Mouse (Mus musculus) MEL (cell line): Measurements from ENCODE around the gene Ddo. TPM values are rescaled to one million over a fixed set of nuclear protein-coding genes. Genes with fewer than 3 reads are reported as not detected.

Experiments used
- DNase-seq: peaks from one replicate; pipeline ENCODE4 v3.0.0; 2011; ENCODE audit warnings: low read depth, low spot score
- H3K27ac ChIP-seq: 2 replicates; pipeline ENCODE4 v1.5.1; 2012; ENCODE audit warnings: low read depth, mild to moderate bottlenecking, control low read depth, low read length, moderate library complexity; ENCODE audit not compliant: control insufficient read depth
- H3K27me3 ChIP-seq, 2 experiments: fragments of 150-350 bp in 1 of 2; sonication (generic) in 1 of 2; 2 replicates each; pipeline ENCODE4 v1.6.1; 2012; ENCODE audit warnings: low read length in 2 of 2, mild to moderate bottlenecking in 2 of 2, improper control_type of control experiment in 1 of 2, moderate library complexity in 1 of 2; ENCODE audit not compliant: insufficient read depth in 2 of 2, control insufficient read depth in 1 of 2
- H3K36me3 ChIP-seq, 2 experiments: 2 replicates each; pipeline ENCODE4 v1.6.1; 2012 to 2014; ENCODE audit warnings: low read length in 2 of 2, improper control_type of control experiment in 1 of 2, inconsistent platforms in 1 of 2, mild to moderate bottlenecking in 1 of 2; ENCODE audit not compliant: insufficient read depth in 2 of 2, control insufficient read depth in 1 of 2
- H3K4me1 ChIP-seq, 2 experiments: fragments of 150-350 bp in 1 of 2; sonication (generic) in 1 of 2; 2 replicates each; pipeline ENCODE4 v1.6.1; 2012; ENCODE audit warnings: low read length in 2 of 2, improper control_type of control experiment in 1 of 2, mild to moderate bottlenecking in 1 of 2; ENCODE audit not compliant: insufficient read depth in 2 of 2, control insufficient read depth in 1 of 2
- H3K4me3 ChIP-seq, 2 experiments: fragments of 150-350 bp in 1 of 2; sonication (generic) in 1 of 2; 2 replicates each; pipeline ENCODE4 v1.5.1; 2012; ENCODE audit warnings: low read depth in 2 of 2, low read length in 2 of 2, mild to moderate bottlenecking in 2 of 2, moderate library complexity in 2 of 2, control low read depth in 1 of 2, improper control_type of control experiment in 1 of 2; ENCODE audit not compliant: control insufficient read depth in 1 of 2, insufficient read depth in 1 of 2
- H3K79me2 ChIP-seq: 2 replicates; pipeline ENCODE4 v1.6.1; 2012; ENCODE audit warnings: mild to moderate bottlenecking, low read length, moderate library complexity; ENCODE audit not compliant: control insufficient read depth, poor library complexity, insufficient read depth
- H3K9ac ChIP-seq: 2 replicates; pipeline ENCODE4 v1.6.1; 2012; ENCODE audit warnings: low read depth, mild to moderate bottlenecking, control low read depth, low read length, moderate library complexity; ENCODE audit not compliant: control insufficient read depth, poor library complexity, severe bottlenecking
- H3K9me3 ChIP-seq: fragments of 150-350 bp; sonication (generic); replicated peaks from 2 replicates; pipeline ENCODE4 v1.6.1; 2012; ENCODE audit warnings: mild to moderate bottlenecking, low read length, improper control_type of control experiment, moderate library complexity; ENCODE audit not compliant: insufficient read depth
- BHLHE40 ChIP-seq: IDR thresholded peaks from 2 replicates; pipeline ENCODE4 v1.6.1; 2012; ENCODE audit warnings: low read depth, mild to moderate bottlenecking, inconsistent platforms, low read length, improper control_type of control experiment, borderline replicate concordance
- CHD2 ChIP-seq: IDR thresholded peaks from 2 replicates; pipeline ENCODE4 v1.6.1; 2011; ENCODE audit warnings: low read length, improper control_type of control experiment
- CTCF ChIP-seq, 3 experiments: IDR thresholded peaks in 2 of 3; conservative IDR thresholded peaks in 1 of 3; 2 replicates each; pipeline ENCODE4 v1.5.1; 2011 to 2012; ENCODE audit warnings: low read length in 3 of 3, low read depth in 2 of 3, mild to moderate bottlenecking in 2 of 3, improper control_type of control experiment in 1 of 3, inconsistent platforms in 1 of 3, mixed read lengths in 1 of 3, moderate library complexity in 1 of 3; ENCODE audit not compliant: control insufficient read depth in 1 of 3, insufficient read depth in 1 of 3, poor library complexity in 1 of 3, severe bottlenecking in 1 of 3
- E2F4 ChIP-seq: IDR thresholded peaks from 2 replicates; pipeline ENCODE4 v1.6.1; 2011; ENCODE audit warnings: low read depth, low read length, improper control_type of control experiment, borderline replicate concordance
- EP300 ChIP-seq, 2 experiments: IDR thresholded peaks; 2 replicates each; pipeline ENCODE4 v1.6.1; 2011; ENCODE audit warnings: improper control_type of control experiment in 2 of 2, low read length in 2 of 2, low read depth in 1 of 2, mild to moderate bottlenecking in 1 of 2
- ETS1 ChIP-seq: IDR thresholded peaks from 2 replicates; pipeline ENCODE4 v1.6.1; 2012; ENCODE audit warnings: low read depth, mild to moderate bottlenecking, inconsistent platforms, low read length, improper control_type of control experiment, moderate library complexity
- GABPA ChIP-seq: IDR thresholded peaks from 2 replicates; pipeline ENCODE4 v1.6.1; 2012; ENCODE audit warnings: low read depth, mild to moderate bottlenecking, inconsistent platforms, low read length, improper control_type of control experiment, moderate library complexity
- GATA1 ChIP-seq: IDR thresholded peaks from 2 replicates; pipeline ENCODE4 v1.6.1; 2011; ENCODE audit warnings: low read depth, low read length, improper control_type of control experiment
- HCFC1 ChIP-seq: IDR thresholded peaks from 2 replicates; pipeline ENCODE4 v1.6.1; 2012; ENCODE audit warnings: low read depth, mild to moderate bottlenecking, inconsistent platforms, low read length, improper control_type of control experiment, moderate library complexity
- JUND ChIP-seq: IDR thresholded peaks from 2 replicates; pipeline ENCODE4 v1.6.1; 2011; ENCODE audit warnings: low read depth, mild to moderate bottlenecking, improper control_type of control experiment, low read length
- MAX ChIP-seq: IDR thresholded peaks from 2 replicates; pipeline ENCODE4 v1.6.1; 2011; ENCODE audit warnings: low read length, improper control_type of control experiment
- MYB ChIP-seq: IDR thresholded peaks from 2 replicates; pipeline ENCODE4 v1.6.1; 2011; ENCODE audit warnings: mild to moderate bottlenecking, low read depth, low read length, improper control_type of control experiment
- NELFE ChIP-seq: IDR thresholded peaks from 2 replicates; pipeline ENCODE4 v1.6.1; 2011; ENCODE audit warnings: low read depth, low read length, improper control_type of control experiment
- POLR2A ChIP-seq, 2 experiments: IDR thresholded peaks; 2 replicates each; pipeline ENCODE4 v1.6.1; 2011 to 2012; ENCODE audit warnings: low read length in 2 of 2, mild to moderate bottlenecking in 2 of 2, control low read depth in 1 of 2, improper control_type of control experiment in 1 of 2, low read depth in 1 of 2, moderate library complexity in 1 of 2; ENCODE audit not compliant: control insufficient read depth in 1 of 2, insufficient read depth in 1 of 2, poor library complexity in 1 of 2
- POLR2AphosphoS5 ChIP-seq: IDR thresholded peaks from 2 replicates; pipeline ENCODE4 v1.6.1; 2012; ENCODE audit warnings: low read depth, borderline replicate concordance, mild to moderate bottlenecking, inconsistent platforms, low read length, moderate library complexity, mixed read lengths
- RAD21 ChIP-seq: IDR thresholded peaks from 2 replicates; pipeline ENCODE4 v1.6.1; 2011; ENCODE audit warnings: mild to moderate bottlenecking, low read depth, low read length, improper control_type of control experiment
- SIN3A ChIP-seq: IDR thresholded peaks from 2 replicates; pipeline ENCODE4 v1.6.1; 2012; ENCODE audit warnings: low read length, improper control_type of control experiment, inconsistent platforms
- SMC3 ChIP-seq: IDR thresholded peaks from 2 replicates; pipeline ENCODE4 v1.6.1; 2011; ENCODE audit warnings: low read depth, low read length, improper control_type of control experiment
- TAL1 ChIP-seq: IDR thresholded peaks from 2 replicates; pipeline ENCODE4 v1.6.1; 2012; ENCODE audit warnings: mild to moderate bottlenecking, inconsistent platforms, low read length, moderate library complexity, mixed read lengths
- TBP ChIP-seq: IDR thresholded peaks from 2 replicates; pipeline ENCODE4 v1.8.0; 2011; ENCODE audit warnings: low read depth, low read length, improper control_type of control experiment
- TCF12 ChIP-seq: IDR thresholded peaks from 2 replicates; pipeline ENCODE4 v1.6.1; 2014; ENCODE audit warnings: low read depth, mild to moderate bottlenecking, inconsistent platforms, low read length, improper control_type of control experiment, moderate library complexity
- USF1 ChIP-seq: IDR thresholded peaks from 2 replicates; pipeline ENCODE4 v1.6.1; 2014; ENCODE audit warnings: low read depth, mild to moderate bottlenecking, inconsistent platforms, low read length, improper control_type of control experiment, moderate library complexity
- USF2 ChIP-seq, 2 experiments: IDR thresholded peaks; 2 replicates each; pipeline ENCODE4 v1.6.1; 2011 to 2012; ENCODE audit warnings: improper control_type of control experiment in 2 of 2, low read length in 2 of 2, borderline replicate concordance in 1 of 2, inconsistent platforms in 1 of 2, low read depth in 1 of 2, mild to moderate bottlenecking in 1 of 2; ENCODE audit not compliant: insufficient read depth in 1 of 2
- ZKSCAN1 ChIP-seq: IDR thresholded peaks from 2 replicates; pipeline ENCODE4 v1.6.1; 2012; ENCODE audit warnings: low read depth, mild to moderate bottlenecking, inconsistent platforms, low read length, improper control_type of control experiment, moderate library complexity
- ZNF384 ChIP-seq: IDR thresholded peaks from 2 replicates; pipeline ENCODE4 v1.6.1; 2012; ENCODE audit warnings: low read depth, mild to moderate bottlenecking, inconsistent platforms, low read length, improper control_type of control experiment
- polyA plus RNA-seq, 2 experiments: library from polyadenylated mRNA; stranded (reverse) in 1 of 2; unstranded in 1 of 2; fragments of >175 nt in 1 of 2; fragments of >200 nt in 1 of 2; gene quantifications; 2 replicates each; pipeline versions ENCODE4 v1.2.1 to v1.2.4; 2012; ENCODE audit warnings: low replicate concordance in 2 of 2, low read depth in 1 of 2; ENCODE audit not compliant: insufficient read length in 2 of 2, insufficient read depth in 1 of 2, missing spikeins in 1 of 2
- total RNA-seq: library from RNA; depleted of rRNA; stranded (reverse); fragments of 300-350 nt; gene quantifications from 2 replicates; pipeline ENCODE4 v1.2.3, GENCODE M21; 2012

Ddo gene
- total and polyA plus RNA-seq, 3 experiments, result 0.04 TPM; not detected in 2

DNA sequence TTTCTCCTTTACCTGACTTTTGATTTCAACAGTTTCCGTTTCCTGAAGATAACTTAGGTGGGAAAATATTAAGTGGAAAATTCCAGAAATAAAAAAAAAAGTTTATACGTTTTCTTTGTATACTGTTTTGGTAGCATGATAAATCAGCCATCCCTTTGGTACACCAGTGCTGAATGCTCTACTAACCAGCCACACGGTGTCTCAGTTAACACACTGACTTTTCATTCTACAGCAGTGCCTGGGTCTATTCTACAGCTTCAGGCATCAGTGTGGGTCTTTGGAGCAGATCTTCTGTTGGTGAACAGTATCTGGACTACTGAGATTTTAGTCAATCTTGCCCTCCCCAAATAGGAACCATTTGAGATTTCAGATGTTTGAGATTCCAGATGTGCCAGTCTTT is 48.7 kb downstream of the Ddo start:
- DNase-seq, result no peak
- Histone ChIP-seq H3K27me3 (peaks cover 0 to 4% of the 10 kb centered on the region in 2 experiments; a peak in 3 of 4 replicates), H3K4me1 (no peaks in the 10 kb centered on the region), H3K9ac (no peak overlapping the region), H3K79me2 (no peaks in the 10 kb centered on the region), H3K36me3 (no peaks in the 10 kb centered on the region), H3K9me3 (no peaks in the 10 kb centered on the region), H3K27ac (no peak overlapping the region), H3K4me3 (no peak overlapping the region)
- TF ChIP-seq CHD2 (no peak), POLR2A (IDR thresholded peaks at IDR 0.05; ENCODE audit: control insufficient read depth in 1 of 2, insufficient read depth in 1 of 2, low read depth in 1 of 2, low read length in 2 of 2, poor library complexity in 1 of 2) (no peak), USF1 (no peak), SMC3 (no peak), MAX (no peak), POLR2AphosphoS5 (no peak), TCF12 (no peak), TBP (no peak), NELFE (no peak), TAL1 (no peak), SIN3A (no peak), GABPA (no peak), ZNF384 (no peak), ZKSCAN1 (no peak), MYB (no peak), JUND (no peak), HCFC1 (no peak), CTCF (IDR thresholded peaks at IDR 0.05 in 2 of 3, conservative IDR thresholded peaks at IDR 0.05 in 1 of 3; ENCODE audit: control insufficient read depth in 1 of 3, insufficient read depth in 1 of 3, low read depth in 2 of 3, low read length in 3 of 3, poor library complexity in 1 of 3, severe bottlenecking in 1 of 3) (no peak), RAD21 (no peak), USF2 (IDR thresholded peaks at IDR 0.05; ENCODE audit: borderline replicate concordance in 1 of 2, insufficient read depth in 1 of 2, low read depth in 1 of 2, low read length in 2 of 2) (no peak)

DNA sequence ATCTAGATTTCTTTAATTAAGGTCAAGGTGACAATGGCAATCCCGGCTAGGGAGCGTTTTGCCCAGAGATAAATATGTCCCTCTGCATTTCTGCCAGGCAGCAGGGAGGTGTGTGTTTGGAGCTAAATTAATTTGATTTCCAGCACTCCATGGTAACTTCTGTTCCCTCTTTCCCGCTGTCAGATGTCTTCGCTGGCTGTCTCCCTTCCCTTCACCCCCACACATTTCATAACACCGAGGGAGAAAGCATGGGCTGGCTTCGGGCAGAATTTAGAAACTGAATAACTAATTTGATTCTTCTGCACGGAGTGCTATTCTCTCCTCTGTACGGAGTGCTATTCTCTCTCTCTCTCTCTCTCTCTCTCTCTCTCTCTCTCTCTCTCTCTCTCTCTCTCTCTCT is 52.7 kb downstream of the Ddo start:
- no peak for DNase-seq
- H3K4me3 ChIP-seq, result no peak overlapping the region
- no peaks in the 10 kb centered on the region for H3K4me1 ChIP-seq
- no peaks in the 10 kb centered on the region for H3K9me3 ChIP-seq
- no peaks in the 10 kb centered on the region for H3K36me3 ChIP-seq
- peaks cover 0 to 4% of the 10 kb centered on the region in 2 experiments; a peak in 3 of 4 replicates for H3K27me3 ChIP-seq
- H3K9ac ChIP-seq, result no peak overlapping the region
- TF ChIP-seq ETS1, result no peak
- TF ChIP-seq CHD2, result no peak
- TF ChIP-seq GATA1, result no peak
- TF ChIP-seq EP300 (IDR thresholded peaks at IDR 0.05; ENCODE audit: low read depth in 1 of 2, low read length in 2 of 2), result no peak
- no peak for TF ChIP-seq JUND
- no peak for TF ChIP-seq MYB
- TF ChIP-seq BHLHE40, result no peak
- TF ChIP-seq USF1, result no peak
- TF ChIP-seq TCF12, result no peak
- no peak for TF ChIP-seq USF2 (IDR thresholded peaks at IDR 0.05; ENCODE audit: borderline replicate concordance in 1 of 2, insufficient read depth in 1 of 2, low read depth in 1 of 2, low read length in 2 of 2)
- no peak for TF ChIP-seq E2F4
- H3K79me2 ChIP-seq, result no peaks in the 10 kb centered on the region
- H3K27ac ChIP-seq, result no peak overlapping the region
